Mouse (Mus musculus): ENCODE data around the gene Dis3. TPM values are rescaled to one million over a fixed set of nuclear protein-coding genes. Genes with fewer than 3 reads are reported as not detected.
"Not testable (repeated sequence)": the region's sequence is repeated elsewhere in the genome, so short reads cannot be mapped to it uniquely, and the experiment has no call there.

The Dis3 gene
- polyA plus RNA-seq, 1 experiment: 4.0 TPM

DNA sequence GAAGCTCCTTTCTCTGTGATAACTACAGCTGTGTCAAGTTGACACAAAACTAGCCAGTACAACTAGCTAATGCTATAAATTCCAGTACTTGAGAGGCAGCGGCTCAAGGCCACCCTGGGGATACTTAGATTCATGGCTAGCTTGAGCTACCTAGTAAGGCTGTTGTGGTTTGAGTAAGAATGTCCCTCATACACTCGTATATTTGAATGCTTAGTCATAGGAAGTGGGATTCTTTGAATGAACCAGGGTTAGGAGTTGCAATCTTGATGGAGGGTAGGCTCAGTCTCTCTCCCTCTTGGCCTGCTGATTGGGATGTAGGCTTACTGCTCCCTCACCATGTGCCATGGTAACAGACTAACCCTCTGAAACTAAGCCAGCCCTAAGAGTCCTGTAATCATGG, 36.5 kb downstream of the Dis3 start:
- DNase-seq (ENCODE audit: low read depth): no peak

GRCm38 (mm10) chr14:99060616-99061015, 39.0 kb downstream of the Dis3 start:
- DNase-seq (ENCODE audit: low read depth): no peak

- DNase-seq (ENCODE audit: low read depth): no peak
These were observed 40.5 kb downstream of the Dis3 start for GRCm38 (mm10) chr14:99058959-99059586.

DNA sequence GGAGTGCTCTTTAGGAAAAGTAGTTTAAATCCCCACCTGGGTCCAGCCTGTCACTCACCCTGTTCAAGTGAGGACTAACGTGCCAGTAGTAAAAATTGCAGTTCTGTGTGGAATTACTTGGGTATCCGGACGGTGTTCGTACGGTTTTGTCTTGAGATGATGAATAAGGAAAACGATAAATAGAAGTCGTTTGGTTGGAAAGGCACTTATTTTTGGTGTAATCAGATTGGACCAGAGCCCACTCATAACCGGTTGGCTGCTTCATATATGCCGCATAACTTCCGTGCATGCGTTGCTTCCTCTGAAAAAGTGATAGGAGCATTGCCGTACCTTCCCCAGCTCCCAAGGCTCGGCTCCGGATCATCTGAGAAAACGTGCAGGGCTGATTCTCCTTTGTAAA, 52.8 kb downstream of the Dis3 start:
- DNase-seq (ENCODE audit: low read depth): no peak

GRCm38 (mm10) chr14:99046031-99046781, 53.4 kb downstream of the Dis3 start, which contains the start of the genes Mzt1 and Bora:
Mzt1 (minus strand) TSS chr14:99046134.
Bora (plus strand) TSS chr14:99046222.
- peak; percentile 45 for DNase-seq (ENCODE audit: low read depth)

DNA sequence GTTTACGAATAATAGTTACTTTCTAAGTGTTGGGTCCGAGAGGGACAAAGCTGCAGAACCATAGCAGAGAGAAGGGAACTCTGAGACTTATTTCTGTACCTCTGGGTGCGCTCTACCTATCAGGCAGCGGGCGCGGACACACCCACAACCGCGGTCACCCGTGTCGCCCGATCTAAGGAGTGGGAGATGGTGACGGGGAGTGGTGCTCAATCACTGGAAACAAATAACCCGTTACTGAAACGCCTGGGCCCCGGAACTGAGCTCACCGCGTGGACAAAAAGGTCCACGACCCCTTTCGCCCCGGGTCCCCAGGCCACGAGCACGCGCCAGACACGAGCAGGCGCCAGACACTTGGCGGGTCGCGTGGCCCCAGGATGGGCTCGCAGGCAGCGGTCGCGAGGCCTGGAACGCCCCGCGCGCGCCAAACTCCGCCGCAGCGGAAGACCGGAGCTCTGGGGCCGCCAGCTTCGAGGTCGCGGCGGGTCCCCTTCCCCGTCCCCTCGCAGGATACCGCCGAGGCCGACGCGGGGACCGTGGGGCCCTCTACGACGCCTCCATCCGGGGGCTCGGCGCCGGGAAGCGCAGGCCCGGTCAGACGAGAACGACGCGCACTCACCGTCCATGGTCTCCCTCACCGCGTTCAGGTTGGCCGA, 54.1 kb downstream of the Dis3 start:
- no peak for DNase-seq (ENCODE audit: low read depth)

DNA sequence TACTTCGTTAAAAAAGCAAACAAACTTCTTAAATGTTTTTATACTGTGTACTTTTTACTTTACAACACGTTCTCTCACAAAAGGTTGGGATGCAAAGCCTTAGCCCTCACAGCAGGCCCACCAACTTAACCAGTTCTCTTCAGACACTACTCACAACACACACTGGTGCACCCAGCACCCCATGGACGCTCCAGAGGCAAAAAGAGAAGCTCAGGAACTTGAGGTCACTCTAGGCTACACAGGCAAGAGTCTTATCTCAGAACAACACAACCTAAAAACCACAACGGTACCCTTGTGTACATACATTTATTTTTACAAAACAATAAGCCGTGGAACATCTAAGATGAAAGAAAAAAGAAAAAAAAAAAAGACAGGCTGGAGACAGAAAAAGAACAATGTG, 54.9 kb downstream of the Dis3 start:
- DNase-seq (ENCODE audit: low read depth): no peak

GRCm38 (mm10) chr14:99044096-99044495, 55.5 kb downstream of the Dis3 start:
- DNase-seq (ENCODE audit: low read depth): no peak

DNA sequence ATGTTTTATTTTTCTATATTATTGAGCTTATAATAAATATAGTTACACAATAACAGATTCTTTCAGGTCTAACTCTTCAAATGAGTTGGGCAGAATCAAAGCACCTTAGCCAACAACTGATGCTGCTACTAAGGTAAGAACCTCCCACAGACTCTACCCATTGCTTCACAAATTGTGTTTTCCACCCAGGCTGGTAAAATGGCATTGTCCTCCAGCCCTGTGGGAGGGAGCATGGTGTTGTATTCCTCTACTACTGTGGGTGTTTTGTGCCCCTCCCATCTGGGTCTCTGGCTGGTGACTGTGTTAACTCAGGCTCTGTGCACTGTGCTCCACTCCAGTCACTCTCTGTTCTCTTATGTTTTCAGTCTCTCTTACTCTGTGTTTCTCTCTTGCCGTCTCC, 56.1 kb downstream of the Dis3 start:
- peak; percentile 58 for DNase-seq (ENCODE audit: low read depth)

- DNase-seq (ENCODE audit: low read depth): no peak
These were observed 58.2 kb downstream of the Dis3 start for GRCm38 (mm10) chr14:99041416-99041815.

DNA sequence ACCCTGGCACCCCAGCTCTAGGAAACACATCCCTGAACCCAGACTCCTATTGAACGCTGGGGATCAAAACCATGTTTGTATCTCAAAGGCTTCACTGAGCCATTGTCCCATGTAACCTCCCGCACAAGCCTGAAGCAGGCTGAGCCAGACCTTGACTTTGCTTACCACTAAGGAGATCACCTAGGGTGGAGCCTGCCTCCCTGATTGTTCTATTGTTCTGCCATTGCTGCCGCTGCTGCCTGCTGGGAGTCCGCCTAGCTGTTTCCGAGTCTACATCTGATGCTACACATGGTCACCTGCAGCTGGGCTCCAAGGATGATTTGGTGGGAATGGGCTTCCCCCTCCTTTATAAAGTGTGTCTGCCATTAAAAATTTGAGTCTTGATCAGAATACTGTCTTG, 60.3 kb downstream of the Dis3 start:
- not testable (repeated sequence) for DNase-seq (ENCODE audit: low read depth)

DNA sequence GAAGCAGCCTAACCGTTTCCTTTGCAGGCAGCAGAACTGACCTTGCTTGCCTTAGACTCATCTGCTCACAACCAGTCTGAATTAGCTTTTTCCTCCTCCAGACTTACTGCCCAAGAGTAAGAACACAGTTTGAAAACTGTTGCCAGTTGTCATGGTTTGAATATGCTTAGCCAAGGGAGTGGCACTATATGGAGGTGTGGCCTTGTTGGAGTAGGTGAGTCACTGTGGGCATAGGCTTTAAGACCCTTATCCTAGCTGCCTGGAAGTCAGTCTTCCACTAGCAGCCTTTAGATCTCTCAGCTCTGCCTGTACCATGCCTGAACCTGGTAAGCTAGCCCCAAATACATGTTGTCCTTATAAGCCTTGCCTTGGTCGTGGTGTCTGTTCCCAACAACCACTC, 61.9 kb downstream of the Dis3 start:
- no peak for DNase-seq (ENCODE audit: low read depth)

GRCm38 (mm10) chr14:99036039-99036438, 63.5 kb downstream of the Dis3 start:
- DNase-seq (ENCODE audit: low read depth): no peak

GRCm38 (mm10) chr14:99034851-99035250, 64.7 kb downstream of the Dis3 start:
- DNase-seq (ENCODE audit: low read depth): not testable (repeated sequence)

GRCm38 (mm10) chr14:99032596-99032995, 67.0 kb downstream of the Dis3 start:
- DNase-seq (ENCODE audit: low read depth): no peak

GRCm38 (mm10) chr14:99031337-99031873, 68.2 kb downstream of the Dis3 start:
- no peak for DNase-seq (ENCODE audit: low read depth)

DNA sequence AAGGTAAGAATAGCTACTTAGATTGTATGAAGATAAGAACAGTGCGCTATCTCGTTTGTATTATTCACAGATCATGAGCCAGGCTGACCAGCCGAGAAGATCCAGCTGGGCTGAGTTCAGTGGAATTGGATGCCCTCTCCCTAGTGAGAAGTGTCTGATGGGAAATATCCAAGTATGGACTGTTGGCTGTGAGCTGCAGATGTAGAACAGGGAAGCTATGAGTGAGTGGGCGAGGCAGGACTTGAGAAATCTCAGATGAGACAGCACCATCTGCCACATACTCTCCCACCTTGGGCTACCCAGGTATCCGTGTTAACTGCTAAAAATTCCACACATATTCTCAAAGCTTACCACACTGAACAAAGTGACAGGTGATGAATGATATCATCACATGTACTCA, 69.6 kb downstream of the Dis3 start:
- DNase-seq (ENCODE audit: low read depth): no peak

Other genes with a start within 250 kb of the Dis3 start
- not detected in 2 replicates for gene Rpl36a-ps1, start 105.5 kb downstream of the Dis3 start, polyA plus RNA-seq (2012; rRNA removed)
- gene Mzt1, start 53.6 kb downstream of the Dis3 start, polyA plus RNA-seq (2012; rRNA removed): 16.7 and 21.8 TPM in 2 replicates
- gene Bora, start 53.5 kb downstream of the Dis3 start, polyA plus RNA-seq (2012; rRNA removed): 3.1 TPM in 2 replicates
- gene Pibf1, start 346 bp downstream of the Dis3 start, polyA plus RNA-seq (2012; rRNA removed): 2.8 and 3.5 TPM in 2 replicates
- 1.6 and 2.8 TPM in 2 replicates for gene Klf5, start 198.9 kb upstream of the Dis3 start, polyA plus RNA-seq (2012; rRNA removed)